Mouse (Mus musculus): ENCODE data around the gene Col26a1. TPM values are rescaled to one million over a fixed set of nuclear protein-coding genes. Genes with fewer than 3 reads are reported as not detected.
A peak's percentile ranks its signal among the peaks of the same experiment; 100 is the strongest.

Gene Col26a1
- polyA plus RNA-seq (2012; rRNA removed) = 11.3 and 11.6 TPM in 2 replicates

DNA sequence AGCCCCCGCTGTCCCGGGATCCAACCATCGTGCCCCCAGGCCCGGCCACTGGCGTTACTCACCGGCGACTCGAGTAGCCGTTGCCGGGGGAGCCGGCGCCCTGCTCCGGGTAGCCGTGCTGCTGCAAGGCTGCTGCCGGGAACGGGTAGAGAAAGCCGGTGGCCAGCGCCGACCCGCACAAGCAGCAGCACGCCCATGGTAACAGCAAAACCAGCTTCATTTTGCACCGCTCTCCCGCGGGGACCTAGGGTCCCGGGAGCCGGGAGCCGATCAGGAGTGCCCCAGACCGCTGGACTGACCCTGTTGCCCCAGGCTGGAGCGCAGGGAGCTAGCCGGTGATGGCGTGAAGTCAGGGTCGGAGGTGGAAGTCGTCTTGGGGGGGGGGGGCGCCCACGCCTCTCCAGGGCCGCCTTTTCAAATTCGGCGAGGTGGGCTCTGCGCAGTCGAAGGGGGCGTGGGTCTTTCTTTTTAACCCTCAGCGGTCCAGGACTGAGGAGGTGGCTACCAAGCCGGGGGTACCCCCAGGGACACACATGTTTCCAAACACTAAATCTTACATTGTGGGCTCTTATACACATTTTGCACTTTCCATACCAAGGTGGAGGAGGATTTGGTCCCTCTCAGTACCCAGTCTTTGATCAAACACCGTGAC is at the start of gene Col26a1:
Gene Col26a1, minus strand, starts transcription at position 422 of the 652 bp plus-strand sequence.
- DNase-seq (ENCODE audit: extremely low spot score in 1 of 2, low spot score in 1 of 2) = peak in 1 of 2 experiments; percentile 31

DNA sequence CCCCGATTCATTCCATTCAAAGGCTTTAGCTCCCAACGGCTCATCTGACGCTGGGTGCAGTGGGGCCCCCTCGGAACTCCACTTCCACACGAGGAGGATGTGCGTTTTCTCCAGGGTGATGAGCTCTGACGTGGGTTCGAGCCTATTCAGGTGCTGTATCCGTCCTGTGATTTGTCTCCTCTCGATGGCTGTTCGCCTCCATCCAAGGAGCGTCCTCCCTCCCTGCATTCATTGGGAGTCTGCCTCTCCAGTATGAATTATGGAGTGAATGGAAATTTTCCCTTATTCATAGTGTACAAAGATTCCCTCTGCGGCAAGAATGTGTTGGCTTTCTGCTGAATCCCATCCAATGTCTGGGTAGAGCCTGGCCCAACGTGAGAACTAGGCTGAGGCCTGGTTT is 48.9 kb upstream of the Col26a1 start:
- DNase-seq (ENCODE audit: extremely low spot score in 1 of 2, low spot score in 1 of 2) = peak in 1 of 2 experiments; percentile 41

DNA sequence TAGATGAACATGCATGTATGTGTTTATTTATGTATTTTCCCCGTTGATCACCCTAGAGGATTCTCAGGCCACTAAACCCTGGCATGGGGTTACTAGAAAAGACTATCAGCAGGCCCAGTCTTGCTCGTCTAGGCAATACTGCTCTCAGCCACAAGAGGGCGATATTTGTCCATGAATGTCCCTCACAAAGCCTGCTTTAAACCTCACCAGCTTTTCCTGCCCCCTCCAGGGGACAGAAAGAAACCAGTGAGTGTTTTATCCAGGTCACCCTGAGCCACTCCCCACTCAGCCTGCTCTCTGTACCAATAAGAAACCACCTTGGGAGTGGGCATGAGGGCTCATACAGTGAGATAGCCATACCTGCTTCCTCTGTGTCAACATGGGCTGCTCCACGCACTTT is 46.1 kb upstream of the Col26a1 start:
- DNase-seq (ENCODE audit: extremely low spot score in 1 of 2, low spot score in 1 of 2) = peak; percentile 72 to 93

DNA sequence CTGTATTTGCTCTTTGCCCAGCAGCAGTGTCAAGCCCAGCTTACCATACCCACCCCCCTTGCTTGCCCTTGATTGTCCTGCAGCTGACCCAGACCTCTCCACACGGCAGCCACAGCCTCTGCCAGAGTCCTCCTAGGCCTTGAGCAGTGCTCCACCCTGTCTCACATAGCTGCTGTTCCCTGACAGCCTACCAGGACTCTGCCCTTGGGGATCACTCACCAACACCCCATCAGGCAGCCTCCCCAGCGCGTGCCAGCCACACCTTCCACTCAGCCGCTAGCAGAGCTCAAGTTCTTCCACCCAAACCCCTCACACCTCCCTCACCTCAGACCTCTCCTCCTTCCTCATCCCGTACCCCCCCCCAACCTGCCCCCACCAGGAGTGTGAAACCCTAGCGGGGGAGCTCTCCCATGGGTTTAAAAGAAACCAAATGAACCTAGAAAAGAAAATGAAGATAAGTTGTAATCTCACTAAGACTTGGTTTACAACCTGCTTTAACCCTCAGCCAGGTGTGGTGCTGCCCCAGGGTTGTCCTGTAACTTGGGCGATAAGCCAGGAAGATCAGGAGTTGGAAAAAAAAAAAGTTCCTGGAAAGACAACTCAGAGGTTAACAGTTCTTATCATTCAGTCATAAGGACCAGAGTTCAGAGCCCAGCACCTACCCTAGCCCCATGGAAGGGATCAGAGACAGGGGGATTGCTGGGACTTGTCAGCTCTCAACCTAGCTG is 40.9 kb upstream of the Col26a1 start:
- DNase-seq (ENCODE audit: extremely low spot score in 1 of 2, low spot score in 1 of 2) = no peak

DNA sequence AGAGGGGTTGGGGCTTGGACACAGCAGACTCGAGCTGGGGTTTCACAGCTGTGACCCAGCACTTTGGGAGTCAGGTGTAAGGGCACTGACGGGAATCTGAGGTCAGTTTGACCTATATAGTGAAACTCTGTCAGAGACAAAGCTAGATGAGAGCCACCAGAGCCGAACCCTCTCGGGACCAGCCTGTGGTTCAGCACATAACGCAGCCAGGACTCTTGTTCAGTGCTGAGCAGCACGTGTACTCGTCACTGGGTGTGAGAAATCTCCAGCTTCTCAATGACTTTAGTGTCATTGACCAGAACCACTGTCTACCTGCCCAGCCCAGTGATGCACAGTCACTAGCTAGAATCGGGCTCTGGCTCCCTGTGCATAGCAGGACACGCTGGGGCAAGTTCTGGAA is 39.8 kb upstream of the Col26a1 start:
- no peak for DNase-seq (ENCODE audit: extremely low spot score in 1 of 2, low spot score in 1 of 2)

DNA sequence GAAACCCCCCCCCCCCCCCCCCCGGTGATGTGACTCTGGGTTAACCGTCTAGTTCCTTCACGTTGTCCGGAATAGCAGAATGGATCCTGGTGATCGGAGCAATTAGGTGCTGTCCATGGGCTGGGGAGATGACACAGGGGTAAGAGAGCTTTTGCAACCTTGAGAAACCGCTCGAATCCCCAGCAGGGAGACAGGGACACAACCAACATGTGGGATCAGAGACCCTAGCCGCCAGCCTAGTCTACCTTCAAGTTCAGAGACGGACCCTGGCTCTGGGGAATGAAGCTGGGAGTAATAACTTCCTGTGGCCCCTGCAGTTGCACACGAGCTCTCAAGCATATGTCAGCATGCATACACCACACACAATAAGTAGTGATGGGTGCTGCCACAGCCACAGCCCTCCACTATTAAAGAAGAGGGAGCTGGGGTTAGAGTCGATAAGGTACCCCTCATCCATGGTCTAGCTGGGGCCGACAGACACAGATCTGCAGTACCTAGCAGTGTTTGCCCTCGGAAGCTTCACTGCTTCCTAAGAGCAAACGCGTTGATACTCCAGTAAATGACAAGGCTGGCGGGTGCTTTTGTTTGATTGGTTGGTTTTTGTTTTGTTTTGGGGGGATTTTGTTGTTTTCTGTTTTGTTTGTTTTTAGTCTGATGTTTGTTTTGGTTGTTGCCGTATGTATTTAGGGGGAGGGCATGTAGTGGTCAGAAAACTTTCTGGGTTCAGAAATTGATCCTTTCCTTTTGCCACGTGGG is 36.7 kb upstream of the Col26a1 start:
- peak in 1 of 2 experiments; percentile 15 for DNase-seq (ENCODE audit: extremely low spot score in 1 of 2, low spot score in 1 of 2)

DNA sequence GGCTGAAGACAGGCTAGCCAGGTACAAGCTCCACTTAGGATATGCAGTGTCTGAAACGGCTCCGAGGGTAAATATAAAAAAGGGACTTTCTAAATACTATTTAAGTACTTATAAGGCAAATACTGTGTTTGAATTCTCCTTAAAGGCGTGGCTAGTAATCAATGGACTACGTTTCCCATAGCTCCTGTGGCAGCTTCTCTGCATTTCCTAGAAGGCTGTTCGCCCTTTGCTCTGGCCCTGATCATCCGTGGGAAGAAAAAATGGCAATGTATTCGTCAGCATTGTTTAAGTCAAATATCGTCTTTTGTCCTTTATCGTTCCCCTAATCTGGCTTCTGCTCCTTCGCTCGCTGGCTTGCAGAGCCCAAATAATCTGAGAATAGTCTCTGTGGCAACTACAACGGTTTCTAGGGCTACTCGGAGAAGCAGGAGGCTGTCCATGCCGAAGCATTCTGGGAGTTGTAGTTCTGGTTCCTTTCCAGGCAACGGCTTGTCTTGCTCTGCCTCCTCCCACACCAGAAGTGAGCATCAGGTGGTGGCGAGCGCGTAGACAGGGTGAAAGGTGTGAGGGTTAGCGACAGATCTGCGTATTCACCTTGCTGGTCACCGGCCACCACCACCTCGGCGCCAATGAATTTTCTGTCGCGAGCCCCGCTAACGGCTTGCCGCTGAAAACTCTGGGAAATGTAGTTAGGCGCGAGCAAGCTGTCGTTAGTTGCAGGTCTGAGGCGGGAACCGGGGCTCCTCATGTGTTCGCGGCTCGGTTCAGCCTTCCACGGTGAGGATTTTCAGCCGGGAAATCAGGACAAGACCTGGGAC is 35.9 kb upstream of the Col26a1 start:
- peak; percentile 71 to 86 for DNase-seq (ENCODE audit: extremely low spot score in 1 of 2, low spot score in 1 of 2)

DNA sequence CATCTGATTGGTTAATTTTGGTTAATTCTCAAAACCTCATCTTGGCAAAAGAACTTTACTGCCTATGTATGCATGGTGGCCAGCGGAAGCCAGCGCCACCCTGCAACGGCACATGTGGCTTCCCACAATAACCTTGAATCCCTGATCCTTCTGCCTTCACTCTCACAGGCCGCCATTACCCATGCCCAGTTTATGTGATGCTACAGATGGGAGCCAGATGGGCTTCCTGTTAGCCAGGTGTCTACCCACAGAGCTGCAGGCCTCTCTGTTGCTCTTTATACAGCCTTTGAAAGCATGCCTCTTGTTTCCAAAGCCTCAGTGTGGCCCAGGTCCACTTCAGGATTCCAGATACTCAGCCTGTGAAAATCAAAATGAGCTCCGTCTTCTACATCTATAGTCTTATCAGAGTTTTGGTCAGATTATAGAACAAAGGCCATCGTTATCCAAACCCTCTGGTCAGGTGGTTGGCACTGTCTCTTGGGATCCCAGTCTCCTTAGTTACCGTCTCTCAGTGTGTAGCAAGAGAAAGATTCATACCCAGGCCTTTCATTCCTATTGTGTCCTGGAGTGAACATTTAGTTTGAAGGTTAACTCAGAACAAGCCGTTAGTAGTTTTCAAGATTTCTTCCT is 34.7 kb upstream of the Col26a1 start:
- no peak for DNase-seq (ENCODE audit: extremely low spot score in 1 of 2, low spot score in 1 of 2)

DNA sequence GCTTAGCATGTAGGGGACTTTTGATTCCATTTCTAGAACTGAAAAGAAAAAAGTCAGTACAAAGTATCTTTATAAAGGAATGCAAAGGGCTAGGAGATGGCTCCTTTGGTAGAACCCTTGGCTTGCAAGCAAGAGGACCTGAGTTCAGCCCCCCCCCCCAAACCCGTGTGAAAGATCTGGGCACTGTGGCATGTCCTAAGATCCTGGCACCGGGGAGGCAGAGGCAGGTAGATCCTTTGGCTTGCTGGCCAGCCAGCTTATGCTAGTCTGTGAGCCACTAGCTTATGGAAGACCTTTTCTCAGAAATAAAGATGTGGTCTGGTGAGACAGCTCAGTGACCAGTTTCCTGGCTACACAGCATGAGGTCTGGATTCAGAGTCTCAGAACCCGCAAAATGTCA is 31.2 kb upstream of the Col26a1 start:
- DNase-seq (ENCODE audit: extremely low spot score in 1 of 2, low spot score in 1 of 2) = no peak

DNA sequence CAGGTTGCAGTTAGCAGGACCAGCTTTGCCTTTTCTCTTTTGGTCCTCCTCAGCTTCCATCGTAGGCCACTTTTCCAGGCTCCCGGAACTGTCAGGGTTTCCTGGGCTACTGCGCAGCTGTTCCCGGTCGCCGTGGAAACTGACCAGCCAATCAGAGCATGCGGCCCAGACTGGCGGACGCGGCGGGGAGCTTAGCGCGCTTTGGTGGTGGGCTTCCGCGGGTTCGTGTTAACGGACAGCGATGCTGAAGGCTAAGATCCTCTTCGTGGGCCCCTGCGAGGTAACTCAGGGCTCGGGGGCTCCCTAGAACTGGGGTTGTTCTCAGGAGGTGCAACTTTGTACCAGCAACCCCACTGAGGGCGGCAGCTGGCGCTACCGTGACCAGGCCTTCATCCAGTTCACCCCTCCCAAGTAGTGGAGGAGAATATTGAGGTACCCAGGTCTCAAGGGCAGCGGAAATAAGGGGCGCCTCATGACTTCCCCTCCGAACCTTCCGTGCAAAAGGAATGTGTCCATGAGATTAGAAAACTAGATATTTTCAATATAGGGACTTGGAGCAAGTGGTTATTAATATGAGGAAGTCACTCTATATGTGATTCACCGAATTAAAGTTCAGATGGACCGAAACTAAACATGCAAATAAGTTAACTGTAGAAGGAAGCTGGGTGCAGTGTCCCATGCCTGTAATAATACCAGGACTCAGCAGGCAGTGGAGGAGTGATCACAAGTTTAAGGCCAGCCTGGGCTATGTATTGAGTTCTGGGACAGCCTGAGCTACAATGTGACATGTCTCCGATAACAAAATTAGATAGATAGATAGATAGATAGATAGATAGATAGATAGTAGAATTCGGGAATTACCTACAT is 25.2 kb upstream of the Col26a1 start, which contains the start of gene Ift22:
Gene Ift22, plus strand, starts transcription at position 160 of the 867 bp plus-strand sequence.
- peak; percentile 91 to 98 for DNase-seq (ENCODE audit: extremely low spot score in 1 of 2, low spot score in 1 of 2)

DNA sequence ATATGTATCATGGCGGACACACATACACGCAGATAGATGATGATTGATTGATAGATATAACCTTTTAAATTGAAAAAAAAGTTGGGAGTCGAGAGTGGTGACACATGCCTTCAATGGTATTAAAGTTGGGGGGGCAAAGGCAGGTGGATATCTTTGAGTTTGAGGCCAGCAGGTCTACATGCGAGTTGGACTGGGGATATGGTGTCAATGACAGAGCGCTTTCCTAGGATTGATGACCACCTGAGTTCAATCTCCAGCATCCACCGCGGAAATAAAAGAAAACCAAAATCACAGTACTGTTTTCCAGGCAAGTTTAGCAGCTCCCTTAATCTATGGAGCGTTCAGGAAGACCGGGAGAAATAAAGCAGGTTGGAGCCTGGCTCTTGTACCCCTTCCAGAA is 24.6 kb upstream of the Col26a1 start:
- DNase-seq (ENCODE audit: extremely low spot score in 1 of 2, low spot score in 1 of 2) = no peak

DNA sequence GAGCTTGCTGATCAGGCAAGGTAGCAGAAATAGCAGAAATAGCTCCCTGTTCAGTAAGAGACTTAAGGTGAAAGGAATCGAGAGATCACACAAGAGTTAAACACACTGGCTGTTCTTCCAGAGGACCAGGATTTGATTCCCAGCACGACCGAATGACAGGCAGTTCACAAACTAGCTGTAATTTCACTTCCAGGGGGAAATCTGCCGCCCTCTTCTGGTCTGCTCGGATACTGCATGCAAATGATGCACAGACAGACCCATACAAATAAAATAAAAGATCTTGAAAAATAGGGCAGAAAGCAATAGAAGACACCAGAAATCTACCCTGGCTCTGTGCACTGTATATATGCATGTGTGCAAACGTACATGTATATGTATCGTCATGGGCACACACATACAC is 22.6 kb upstream of the Col26a1 start:
- no peak for DNase-seq (ENCODE audit: extremely low spot score in 1 of 2, low spot score in 1 of 2)

DNA sequence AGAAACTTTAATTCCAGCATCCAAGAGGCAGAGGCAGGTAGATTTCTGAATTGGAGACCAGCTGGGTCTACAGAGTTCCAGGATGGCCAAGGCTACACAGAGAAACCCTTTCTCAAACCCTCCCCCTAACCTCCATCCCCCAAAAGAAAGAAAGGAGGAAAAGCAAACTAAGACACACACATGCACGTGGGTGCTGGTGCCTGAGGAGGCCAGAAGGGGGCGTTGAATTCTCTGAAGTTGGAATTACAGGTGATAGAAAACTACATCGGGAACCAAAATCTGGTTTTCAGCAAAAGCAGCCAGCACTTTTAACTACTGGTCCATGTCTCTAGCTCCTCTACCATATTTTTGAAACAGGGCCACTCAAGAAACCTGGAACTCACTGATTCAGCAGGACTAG is 21.6 kb upstream of the Col26a1 start:
- no peak for DNase-seq (ENCODE audit: extremely low spot score in 1 of 2, low spot score in 1 of 2)

DNA sequence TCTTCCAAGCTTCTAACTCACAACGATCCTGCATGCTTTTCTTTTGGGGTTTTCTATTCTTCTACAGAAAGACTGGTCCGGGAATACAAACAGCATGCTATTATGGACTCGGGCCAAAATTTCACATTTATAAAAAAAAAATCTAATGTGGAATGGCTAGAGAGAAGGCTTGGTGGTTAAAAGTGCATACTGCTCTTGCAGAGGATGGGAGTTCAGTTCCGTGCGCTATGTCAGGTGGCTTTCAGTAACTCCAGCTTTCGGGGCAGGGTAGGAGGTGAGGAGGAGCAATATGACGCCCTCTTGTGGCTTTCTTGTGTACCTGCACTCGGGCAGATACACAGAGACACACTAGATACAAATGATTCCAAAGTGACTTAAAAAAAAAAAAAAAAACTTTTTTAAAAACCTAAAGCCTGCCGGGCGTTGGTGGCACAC is 12.5 kb upstream of the Col26a1 start:
- no peak for DNase-seq (ENCODE audit: extremely low spot score in 1 of 2, low spot score in 1 of 2)

DNA sequence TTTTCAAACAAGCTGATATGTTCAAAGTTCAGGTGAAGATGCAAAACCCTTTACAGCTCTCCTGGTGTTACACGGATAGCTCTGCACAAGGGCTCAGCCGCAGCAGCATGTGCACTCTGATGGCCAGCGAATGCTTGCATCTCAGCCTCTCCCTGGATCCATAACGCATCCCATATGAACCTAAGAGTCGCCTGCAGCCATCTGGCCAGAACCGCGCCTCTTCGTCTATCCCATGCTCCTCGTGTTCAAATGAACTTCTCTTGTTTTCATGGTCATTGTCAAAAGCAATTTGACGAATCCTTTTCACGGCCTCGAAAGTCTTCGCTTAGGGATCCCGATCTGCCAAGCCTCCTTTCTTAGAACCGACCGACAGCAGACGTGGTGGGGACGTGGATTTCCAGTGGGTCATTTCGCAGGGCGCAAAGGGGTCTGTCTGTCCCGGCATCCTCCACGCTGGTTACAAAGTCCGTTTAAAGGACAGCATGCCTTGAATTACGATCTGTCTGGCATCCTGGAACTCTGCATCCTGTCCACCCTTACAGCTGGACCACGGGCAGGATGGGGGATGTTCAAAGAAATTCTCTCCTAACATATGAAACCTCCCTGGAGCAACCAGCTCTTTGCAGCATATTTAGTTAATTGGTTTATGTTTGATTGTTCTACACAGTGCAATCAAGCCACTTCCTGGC is 12.0 kb upstream of the Col26a1 start:
- DNase-seq (ENCODE audit: extremely low spot score in 1 of 2, low spot score in 1 of 2) = no peak

DNA sequence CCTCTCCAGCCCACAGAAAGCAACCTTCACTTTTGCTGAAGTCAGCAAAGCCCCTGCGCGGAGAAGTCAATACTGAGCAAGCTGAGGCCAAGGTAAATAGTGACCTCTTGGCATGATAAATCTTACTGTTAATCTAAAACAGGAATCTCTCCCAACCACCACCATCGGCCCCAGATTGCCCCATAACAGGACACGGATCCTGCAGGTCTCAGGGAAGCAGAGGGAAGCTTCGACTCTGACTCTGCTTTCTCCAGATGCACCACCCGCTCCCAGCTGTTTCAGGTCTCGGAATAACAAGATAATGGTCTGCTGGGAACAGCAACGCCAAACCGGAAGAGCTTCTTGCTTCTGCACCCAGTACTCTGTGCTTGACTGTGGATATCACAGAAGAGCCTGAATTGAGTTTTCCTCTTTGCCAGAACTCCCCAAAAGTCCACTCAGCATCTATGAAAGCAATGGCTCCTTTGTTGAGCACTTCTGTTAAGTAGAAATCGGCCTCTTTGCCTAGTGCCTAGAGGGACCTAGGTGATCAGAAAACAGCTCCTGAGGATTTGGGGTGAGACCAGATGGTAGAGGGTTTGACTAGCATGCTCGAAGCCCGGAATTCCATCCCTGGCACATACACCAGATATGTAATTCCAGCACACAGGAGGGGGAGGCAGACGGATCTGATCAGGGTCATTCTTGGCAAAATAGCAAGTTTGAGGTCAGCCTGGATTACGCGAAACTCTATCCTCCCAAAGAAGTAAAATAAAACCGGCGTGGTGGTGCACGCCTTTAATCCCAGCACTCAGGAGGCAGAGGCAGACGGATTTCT is 5.7 kb upstream of the Col26a1 start:
- no peak for DNase-seq (ENCODE audit: extremely low spot score in 1 of 2, low spot score in 1 of 2)

DNA sequence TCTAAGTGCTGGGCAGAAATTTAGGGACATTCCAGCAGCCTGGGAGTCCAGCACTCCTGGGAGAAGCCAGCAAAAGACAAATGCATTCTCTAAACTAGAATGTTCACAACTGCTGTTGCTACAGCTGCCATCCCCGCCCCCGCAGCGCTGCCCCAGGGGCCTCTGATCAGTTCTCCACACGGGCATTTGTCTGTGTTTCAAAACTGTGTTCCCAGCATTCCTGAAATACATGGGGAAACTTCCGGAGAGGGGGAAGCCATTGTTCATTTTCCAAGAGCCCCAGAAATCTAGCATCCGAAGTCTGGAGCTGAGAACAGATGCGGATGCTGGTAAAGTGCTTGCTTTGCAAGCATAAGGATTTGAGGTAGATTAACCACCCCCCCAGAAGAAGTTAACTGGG is 3.9 kb upstream of the Col26a1 start:
- no peak for DNase-seq (ENCODE audit: extremely low spot score in 1 of 2, low spot score in 1 of 2)

Measured in frontal cortex, adult 2 months (tissue).